Mouse (Mus musculus) G1E-ER4 (cell line): ENCODE results near the gene Tango2. TPM values are rescaled to one million over a fixed set of nuclear protein-coding genes. Genes with fewer than 3 reads are reported as not detected.

Experiments used
- GATA1 ChIP-seq: IDR thresholded peaks from one replicate; pipeline ENCODE4 v1.8.0; 2012; ENCODE audit warnings: low read length, inconsistent platforms
- polyA plus RNA-seq: library from polyadenylated mRNA; stranded (reverse); fragments of >175 nt; gene quantifications from 2 replicates; pipeline ENCODE4 v1.2.3, GENCODE M21; 2012

The Tango2 gene
- polyA plus RNA-seq, 1 experiment = 47.4 TPM

DNA sequence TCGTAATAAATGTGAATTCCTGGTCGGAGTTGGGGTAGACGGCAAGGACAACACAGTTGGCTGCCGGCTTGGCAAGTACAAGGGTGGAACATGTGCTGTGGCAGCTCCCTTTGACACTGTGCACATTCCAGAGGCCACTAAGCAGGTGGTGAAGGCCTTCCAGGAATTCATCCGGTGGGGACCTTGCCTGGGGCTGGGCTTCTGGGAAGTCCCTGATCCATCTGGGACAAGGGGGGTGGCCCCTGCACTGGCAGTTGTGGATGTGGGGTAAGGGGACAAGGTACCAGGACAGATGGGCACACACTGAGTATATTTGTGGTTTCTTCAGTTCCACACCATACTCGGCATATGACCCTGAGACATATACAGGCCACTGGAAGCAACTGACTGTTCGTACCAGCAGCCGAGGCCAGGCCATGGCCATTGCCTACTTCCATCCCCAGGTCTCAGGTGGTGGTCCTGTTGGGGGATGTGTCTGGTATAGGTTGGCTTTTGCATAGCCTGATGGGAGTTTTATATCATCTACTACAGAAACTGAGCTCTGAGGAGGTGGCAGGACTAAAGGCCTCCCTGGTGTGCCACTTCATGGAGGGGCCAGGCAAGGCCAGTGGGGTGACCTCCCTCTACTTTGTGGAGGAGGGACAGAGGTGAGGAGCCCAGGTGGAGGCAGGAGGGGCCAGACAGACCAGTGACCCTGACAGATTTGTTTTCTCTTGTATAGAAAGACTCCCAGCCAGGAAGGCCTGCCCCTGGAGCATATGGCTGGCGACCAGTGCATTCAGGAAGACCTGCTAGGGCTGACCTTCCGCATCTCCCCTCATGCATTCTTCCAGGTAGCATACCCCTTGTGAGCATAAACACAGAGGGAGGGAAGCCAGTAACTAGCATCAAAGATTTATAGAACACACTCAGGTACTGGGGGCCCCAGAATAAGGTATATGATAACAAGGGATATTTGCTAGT, 96.8 kb downstream of the Tango2 start:
- no peak for TF ChIP-seq GATA1

Other genes with a start within 250 kb of the Tango2 start
- 0.03 TPM in 1 of 2 replicates, not detected in the other for gene Rtn4r, start 220.5 kb downstream of the Tango2 start, polyA plus RNA-seq
- not detected in 2 replicates for gene Ccdc188, start 130.2 kb downstream of the Tango2 start, polyA plus RNA-seq
- gene Zdhhc8, start 113.0 kb downstream of the Tango2 start, polyA plus RNA-seq = 3.8 and 4.3 TPM in 2 replicates
- 90.5 and 92.7 TPM in 2 replicates for gene Trmt2a, start 99.4 kb downstream of the Tango2 start, polyA plus RNA-seq
- 1,312 and 1,811 TPM in 2 replicates for gene Ranbp1, start 99.4 kb downstream of the Tango2 start, polyA plus RNA-seq
- not detected in 2 replicates for gene Gm49776, start 89.8 kb downstream of the Tango2 start, polyA plus RNA-seq
- gene Dgcr8, start 58.9 kb downstream of the Tango2 start, polyA plus RNA-seq = 5.3 and 13.9 TPM in 2 replicates
- 41.0 and 49.1 TPM in 2 replicates for gene Arvcf, start 79 bp upstream of the Tango2 start, polyA plus RNA-seq
- 13.1 and 16.2 TPM in 2 replicates for gene Txnrd2, start 78.3 kb upstream of the Tango2 start, polyA plus RNA-seq
- gene Comt, start 78.7 kb upstream of the Tango2 start, polyA plus RNA-seq = 37.8 and 85.4 TPM in 2 replicates
- gene Gnb1l, start 150.6 kb upstream of the Tango2 start, polyA plus RNA-seq = 7.7 and 12.0 TPM in 2 replicates
- 6.8 and 7.7 TPM in 2 replicates for gene Rtl10, start 150.8 kb upstream of the Tango2 start, polyA plus RNA-seq
- gene Tbx1, start 242.6 kb upstream of the Tango2 start, polyA plus RNA-seq = not detected in 2 replicates